Mouse (Mus musculus) right cerebral cortex, adult 2 months (tissue): Measurements from ENCODE around the gene Nkapl.
"Not testable (repeated sequence)": the region's sequence is repeated elsewhere in the genome, so short reads cannot be mapped to it uniquely, and the experiment has no call there.

Experiments used
- DNase-seq, 2 experiments: peaks; one replicate each; pipeline ENCODE4 v3.0.0; 2021 to 2022; ENCODE audit warnings: low spot score in 2 of 2

Nkapl gene

DNA sequence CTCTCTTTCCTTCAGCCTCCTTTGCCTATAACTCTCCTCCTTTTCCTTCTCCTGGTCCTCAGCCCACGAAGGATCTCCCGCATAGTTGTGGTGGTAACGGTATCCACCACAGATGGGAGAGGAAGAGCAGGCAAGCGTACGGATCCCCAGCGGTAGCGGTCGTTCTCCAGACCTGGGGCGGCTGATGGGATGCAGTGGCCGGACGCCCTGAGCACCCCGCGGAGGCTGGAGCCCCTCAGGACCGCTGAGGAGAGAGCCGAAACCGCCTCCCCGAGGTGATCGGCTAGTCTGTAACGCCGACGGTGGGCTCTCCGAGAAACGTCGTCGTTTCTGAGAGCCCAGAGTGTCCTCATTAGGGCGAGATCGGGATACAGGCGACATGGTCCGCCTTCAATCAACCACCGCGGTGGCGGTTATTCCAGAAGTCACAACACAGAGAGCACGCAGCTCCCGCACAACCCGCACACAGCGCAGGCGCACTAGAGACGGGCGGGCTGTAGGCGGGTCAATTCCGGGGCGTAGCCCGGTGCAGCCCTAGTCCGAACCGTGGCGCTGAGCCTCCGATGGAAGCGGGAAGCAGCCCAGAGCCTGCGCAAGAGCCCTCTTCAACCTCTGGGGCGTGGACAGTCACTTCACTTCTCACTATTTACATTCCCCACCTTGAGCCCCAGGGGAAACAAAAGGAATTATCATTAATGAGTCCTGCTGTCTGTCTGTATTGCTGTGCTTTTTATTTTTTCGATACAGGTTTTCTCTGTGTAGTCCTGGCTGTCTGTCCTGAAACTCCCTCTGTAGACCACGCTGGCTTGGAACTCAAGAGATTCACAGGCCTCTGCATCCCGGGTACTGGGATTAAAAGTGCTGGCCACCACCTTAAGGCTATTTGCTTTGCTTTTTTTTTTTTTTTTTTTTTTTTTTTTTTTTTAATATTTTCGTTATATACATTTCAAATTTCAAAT lies at the start of gene Nkapl:
TSS of gene Nkapl (minus strand) at position 449 of the 959 bp plus-strand sequence.
- peak; percentile 73 to 75 for DNase-seq

DNA sequence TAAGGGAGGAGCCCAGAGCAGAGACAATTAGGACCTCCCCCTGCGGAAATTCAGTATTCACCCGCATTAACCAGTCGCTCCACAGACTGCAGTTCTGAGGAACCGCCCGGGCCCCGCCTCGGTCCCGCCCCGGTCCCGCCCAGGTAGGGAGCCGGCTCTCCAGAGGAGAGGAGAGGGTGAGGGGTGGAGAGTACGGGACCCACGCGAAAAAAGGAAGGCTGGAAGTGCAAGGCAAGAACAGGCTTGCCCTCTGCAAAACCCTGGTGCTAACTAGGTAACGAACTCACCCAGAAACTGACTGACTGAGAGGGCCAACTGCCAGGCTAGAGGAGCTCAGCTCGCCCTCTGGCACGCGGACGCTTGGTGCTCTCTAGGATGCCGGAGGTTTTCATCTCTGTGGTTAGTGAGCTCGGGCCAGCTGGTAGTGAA lies 37.9 kb upstream of the Nkapl start:
- peak; percentile 78 for DNase-seq

DNA sequence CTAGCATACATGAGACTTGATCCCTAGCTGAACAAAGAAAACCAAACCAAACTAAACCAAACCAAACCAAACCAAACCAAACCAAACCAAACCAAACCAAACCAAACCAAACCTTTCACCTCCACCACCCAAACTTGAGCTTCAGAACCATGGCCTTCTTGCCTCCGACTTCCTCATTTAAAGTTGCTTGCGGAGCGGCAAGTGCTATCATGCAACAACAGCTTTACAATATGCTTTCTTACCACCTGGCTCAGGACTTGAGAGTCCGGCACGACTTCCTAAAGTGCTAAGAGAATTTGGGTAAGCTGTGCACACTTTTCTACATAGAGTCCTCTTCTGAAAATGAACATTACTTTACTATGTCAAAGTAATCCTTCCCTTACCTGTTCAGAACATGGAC lies 34.0 kb upstream of the Nkapl start:
- DNase-seq, result no peak

DNA sequence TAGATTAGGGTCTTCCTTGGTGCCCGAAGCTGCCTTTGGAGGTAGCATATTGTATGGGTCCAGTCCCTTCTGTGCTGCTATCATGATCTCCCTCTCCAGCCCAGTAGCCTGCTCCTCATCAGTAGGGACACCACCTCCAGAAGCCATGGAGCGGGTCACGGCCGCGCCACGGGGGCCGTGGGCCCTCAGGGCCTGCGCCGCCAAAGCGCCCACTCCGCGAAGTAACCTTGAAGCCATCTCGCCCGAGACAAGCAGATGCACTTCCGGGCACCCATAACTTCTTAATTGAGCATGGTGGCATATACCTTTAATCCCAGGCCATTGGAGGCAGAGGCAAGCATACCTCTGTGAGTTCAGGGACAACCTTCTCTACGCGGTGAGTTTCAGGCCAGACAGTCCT lies 32.9 kb upstream of the Nkapl start, which contains the start of gene Gm11273:
TSS of gene Gm11273 (minus strand) at position 237 of the 400 bp plus-strand sequence.
- DNase-seq, result not testable (repeated sequence)

DNA sequence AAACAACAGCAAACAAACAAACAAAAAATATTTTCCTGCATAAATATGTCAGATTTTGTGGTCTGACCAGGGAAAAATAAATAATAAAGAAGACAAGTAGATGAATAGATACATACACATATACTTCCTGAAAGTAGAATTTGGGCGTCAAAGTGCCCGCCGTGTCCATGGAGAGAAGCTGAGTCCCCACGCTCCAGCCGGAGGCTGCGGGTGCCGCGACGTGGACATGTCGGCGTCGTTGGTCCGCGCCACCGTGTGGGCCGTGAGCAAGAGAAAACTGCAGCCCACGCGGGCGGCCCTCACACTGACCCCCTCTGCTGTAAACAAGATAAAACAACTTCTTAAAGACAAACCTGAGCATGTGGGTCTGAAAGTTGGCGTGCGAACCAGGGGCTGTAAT lies 26.8 kb upstream of the Nkapl start, which contains the start of gene AK157302:
TSS of gene AK157302 (plus strand) at position 144 of the 400 bp plus-strand sequence.
- DNase-seq, result no peak

DNA sequence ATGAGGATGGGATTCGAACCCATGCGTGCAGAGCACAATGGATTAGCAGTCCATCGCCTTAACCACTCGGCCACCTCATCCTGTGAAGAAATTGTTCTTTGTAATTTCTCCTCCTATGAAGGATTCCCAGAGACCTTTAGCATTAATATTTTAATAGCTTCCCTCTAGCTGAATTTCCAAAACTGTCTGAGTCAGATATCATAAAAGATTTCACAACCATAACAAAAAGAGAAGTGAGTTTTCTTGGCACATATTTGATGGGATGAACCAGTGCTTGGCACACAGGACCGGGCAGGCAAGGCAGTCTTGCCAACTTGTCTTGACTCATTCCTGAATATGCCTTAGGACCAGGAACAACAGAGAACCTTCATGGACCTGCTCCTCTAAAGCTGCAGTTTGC lies 24.5 kb upstream of the Nkapl start:
- no peak for DNase-seq

DNA sequence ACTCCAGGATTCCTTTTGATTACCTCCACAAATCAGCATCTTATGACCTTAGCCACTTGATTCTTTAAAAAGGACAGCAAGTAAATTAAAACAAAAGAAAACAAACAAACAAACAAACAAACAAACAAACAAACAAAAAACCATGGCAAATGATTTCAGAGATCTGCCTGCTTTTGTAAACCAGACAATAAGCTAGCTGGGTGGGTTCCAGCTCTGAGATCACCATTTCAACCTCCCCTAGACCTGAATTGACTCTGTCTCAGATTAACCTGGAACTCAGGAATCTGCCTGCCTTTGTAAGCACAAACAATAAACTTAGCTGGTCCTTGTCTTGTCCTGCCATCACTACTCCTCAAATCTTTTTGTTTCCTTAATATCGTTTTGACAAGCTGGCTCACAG lies 18.6 kb upstream of the Nkapl start:
- no peak for DNase-seq

DNA sequence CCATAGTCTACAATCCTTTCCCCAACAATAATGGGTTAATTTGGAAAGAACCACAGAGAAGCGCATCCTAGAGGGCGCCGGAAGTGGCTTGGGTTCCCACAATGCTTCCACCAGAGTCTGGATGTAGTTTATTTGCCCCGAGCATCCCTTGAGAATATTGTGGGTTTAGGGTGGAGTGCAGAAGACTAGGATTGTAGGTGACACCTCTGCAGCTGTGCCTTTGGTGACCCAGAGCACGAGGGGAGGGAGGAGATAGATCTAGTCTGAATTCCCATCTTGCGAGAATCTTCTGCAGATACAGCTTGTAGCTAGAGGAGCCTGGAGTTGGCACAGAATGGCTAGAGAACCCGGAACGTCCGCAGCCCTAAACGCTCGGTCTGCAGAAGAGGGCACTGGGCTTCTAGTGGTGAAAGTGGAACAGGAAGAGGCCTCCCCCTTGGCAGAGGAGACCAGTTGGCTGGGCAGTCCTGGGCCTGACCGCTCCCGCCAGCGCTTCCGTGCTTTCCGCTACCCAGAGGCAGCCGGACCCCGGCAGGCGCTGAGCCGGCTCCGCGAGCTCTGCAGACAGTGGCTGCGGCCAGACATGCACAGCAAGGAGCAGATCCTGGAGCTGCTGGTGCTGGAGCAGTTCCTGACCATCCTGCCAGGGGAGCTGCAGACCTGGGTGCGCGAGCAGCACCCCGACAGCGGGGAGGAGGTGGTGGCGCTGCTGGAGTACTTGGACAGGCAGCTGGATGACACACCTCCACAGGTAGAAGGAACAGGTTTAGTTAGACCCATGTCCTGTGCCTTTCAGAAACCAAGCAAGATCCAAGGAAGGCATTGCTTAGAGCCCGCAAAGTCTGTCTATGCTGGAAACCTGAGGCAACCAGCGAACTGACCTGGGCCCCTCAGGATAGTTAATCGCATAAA lies 10.7 kb upstream of the Nkapl start, which contains the start of the genes Zkscan4 and Gm10065:
TSS of gene Zkscan4 (plus strand) at position 149 of the 912 bp plus-strand sequence.
TSS of gene Gm10065 (minus strand) at position 683 of the 912 bp plus-strand sequence.
- peak; percentile 82 to 85 for DNase-seq

DNA sequence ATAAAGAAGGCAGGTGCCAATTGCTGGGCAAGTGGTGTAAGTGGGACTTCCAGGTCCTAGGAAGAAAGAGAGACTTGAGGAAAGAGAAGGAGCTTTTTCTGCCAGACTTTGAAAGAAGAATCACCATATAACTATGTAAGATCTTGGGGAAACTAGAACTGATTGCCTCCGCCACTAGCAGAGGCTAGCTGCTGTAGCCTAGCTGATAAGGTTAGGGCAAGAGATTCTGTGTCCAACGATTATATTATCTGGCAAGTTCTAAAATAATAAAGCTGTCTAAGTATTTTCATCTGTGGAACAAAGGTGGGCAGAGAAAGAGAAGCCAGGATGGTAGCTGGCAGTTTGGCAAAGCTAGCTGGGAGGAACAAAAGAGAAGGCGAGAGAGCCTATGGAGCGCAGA lies 4.1 kb upstream of the Nkapl start:
- DNase-seq, result no peak

DNA sequence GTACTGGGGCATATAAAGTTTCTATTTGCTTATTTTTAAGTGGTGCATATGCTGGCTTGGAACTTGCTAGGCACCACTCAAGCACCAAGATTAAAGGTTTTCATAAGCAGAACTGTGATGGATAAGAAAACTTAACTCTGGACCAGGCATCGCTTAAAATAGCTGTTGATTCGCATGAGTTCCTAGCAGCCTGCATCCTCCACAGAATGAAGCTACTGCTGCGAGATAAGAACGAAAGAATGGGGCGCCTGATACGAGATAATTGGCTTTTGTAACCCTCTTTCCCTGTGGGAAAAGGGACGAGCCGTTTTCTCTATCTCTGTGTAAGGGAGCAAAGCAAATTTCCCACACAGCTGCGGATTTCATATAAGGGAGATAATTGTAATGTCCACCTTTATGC lies 788 bp upstream of the Nkapl start:
- no peak for DNase-seq

DNA sequence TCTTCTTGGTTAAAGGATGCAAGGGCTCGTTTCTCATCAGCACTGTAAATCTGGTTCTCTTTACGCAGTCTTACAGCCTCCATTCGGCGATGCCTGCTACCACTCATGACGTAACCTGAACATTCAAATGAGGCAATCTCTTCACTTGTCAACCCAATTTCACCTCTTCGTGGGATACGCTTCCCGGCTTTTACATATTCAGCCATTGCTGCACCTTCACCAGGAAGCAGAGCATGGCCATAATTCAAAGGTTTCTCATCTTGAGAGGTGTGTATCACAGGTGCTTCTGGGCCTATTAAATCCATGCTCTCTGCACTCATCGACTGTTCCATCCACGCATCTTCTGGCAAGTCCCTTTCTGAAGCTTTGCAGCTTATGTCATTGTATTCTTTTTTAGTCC lies 973 bp downstream of the Nkapl start:
- DNase-seq, result no peak

DNA sequence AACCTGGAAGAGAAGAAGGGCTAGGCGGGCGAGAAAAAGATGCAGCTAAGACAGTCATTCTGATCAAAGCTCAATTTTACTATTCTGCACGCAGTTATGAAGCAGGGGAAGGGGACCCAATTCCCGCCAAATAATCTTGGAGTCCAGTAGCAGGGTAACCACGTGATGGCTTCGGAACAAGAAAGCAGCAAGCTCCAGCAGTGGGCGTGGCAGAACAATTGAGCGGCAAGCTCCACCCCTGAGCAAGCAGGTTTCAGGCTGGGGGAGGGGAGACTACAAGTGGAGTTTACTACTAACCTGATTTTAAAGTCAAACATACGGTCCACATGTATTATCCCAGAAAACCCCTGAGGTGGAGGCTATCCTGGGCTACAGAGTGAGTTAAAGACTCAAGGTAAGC lies 5.8 kb downstream of the Nkapl start:
- not testable (repeated sequence) for DNase-seq

DNA sequence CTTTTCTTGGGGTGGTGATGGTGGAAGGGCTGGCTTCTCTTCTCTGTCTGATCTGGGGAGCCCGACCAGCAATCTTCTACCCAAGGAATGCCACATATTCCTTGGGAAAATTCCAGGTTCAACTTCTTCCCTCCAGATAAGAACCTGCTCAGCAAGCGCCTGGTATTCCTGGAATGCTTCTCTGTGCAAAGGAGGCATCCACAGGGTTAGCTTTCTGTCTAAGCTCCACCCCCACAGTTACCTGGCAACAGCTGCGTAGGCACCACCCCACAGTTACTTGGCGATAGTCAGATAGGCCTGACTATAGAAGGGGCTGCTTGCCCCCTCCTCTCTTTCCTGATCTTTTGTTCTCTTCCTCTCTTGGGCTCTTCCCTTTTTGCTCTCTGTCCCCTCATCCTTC lies 12.0 kb downstream of the Nkapl start:
- DNase-seq, result no peak

DNA sequence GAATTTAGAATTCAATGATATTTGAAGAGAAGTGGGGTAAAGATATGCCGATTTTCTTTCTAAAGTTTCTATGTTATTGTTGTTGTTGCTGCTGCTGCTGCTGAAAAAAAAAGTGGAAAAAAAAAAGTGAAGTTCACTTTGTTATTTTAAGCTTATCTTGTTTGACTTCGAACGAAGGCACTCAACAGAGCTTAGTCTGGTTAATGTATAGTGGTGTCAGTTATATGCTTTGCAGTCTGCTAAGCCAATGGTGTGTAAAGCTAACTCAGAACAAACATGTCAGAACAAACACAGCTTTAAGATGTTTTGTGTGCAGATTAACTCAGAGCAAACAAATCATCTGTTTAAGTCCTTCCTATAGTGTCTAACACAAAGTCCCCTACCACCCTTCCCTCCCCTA lies 14.2 kb downstream of the Nkapl start:
- no peak for DNase-seq

DNA sequence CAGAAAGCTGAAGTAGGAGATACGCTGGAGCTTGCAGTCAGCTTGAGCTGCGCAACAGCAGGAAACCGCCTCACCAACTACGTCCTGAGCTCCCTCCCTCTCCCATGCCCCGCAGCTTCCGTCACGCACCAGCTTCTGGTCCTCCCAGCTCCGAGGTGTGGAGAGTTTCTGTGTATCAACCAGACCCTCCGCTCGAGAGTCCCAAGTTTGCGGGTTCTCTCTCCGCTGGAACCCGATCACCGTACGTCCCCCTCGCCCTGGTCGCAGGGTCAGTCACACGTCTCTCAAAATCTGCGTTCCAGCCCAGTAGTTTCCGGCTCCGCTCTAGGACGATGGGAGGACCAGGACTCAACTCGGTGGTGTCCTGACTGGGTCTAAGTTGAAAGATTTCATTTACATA lies 14.9 kb downstream of the Nkapl start, which contains the start of gene Zscan26:
TSS of gene Zscan26 (minus strand) at position 282 of the 400 bp plus-strand sequence.
- peak; percentile 88 to 91 for DNase-seq

DNA sequence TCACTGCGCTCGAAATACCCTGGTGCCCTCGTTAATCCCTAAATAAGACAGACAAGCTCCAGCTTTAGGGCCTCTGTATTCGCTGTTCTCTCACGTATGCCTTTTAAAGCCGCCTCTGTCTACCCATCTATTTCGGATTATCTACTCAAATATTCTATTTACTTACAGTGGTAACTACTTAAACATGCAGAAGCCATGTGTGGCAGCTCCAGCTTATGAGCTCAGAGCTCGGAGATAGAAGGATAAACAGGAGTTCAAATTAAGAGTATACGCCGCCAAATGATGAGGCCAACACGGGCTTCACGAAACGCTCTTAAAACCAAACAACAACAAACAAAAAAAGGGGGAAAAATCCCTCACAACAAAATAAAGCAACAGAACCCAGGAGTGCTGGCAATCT lies 15.3 kb downstream of the Nkapl start:
- DNase-seq, result peak in 1 of 2 experiments; percentile 10

DNA sequence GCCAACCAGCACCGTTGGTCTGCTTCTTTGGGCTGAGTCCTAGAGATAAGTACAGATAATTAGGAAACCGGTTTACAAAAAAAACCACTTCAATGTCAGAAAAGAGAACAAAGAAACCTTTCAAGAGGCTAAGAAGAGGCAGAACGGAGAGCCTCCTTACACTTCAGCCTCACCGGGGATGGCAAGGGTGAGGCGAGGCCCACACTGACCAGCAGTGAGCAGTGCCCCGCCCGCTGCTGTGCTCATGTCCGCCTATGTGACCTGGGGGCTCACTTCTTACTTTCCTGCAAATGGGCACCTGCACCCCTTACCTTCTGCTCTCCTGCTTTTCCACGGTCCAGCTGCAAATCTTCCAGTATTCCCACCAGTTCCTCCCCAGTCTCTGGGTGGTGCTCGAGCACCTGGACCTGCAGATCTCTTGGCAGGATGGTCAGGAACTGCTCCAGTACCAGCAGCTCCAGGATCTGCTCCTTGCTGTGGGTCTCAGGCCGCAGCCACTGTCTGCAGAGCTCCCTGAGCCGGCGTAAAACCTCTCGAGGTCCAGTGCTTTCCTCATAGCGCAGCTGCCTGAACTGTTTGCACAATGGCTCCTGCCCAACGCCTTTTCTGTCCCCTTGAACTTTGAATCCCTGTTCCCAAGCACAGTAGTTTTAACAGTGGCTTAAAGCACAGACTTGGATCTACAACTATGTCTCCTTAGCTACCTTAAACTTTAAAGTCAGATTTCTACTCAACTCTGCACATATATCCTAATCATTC lies 20.3 kb downstream of the Nkapl start:
- no peak for DNase-seq

DNA sequence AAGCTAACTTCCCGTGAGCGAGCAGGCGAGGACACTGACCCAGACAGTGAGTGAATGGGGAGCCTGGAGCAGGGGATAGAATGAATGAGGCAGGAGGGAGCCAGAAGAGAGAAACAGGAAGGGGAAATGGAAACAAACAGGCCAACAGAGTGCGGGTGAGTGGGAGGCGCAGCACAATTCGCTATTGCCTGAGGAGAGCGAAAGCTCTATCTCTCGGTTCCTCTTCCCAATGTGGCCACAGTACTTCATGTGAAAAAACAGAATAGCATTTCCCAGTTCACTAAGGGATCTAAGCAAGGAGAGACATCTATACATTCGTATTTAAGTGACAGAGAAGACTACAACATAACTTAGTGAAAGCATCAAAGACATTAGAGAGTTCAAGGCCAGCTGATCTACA lies 21.5 kb downstream of the Nkapl start:
- DNase-seq, result no peak

DNA sequence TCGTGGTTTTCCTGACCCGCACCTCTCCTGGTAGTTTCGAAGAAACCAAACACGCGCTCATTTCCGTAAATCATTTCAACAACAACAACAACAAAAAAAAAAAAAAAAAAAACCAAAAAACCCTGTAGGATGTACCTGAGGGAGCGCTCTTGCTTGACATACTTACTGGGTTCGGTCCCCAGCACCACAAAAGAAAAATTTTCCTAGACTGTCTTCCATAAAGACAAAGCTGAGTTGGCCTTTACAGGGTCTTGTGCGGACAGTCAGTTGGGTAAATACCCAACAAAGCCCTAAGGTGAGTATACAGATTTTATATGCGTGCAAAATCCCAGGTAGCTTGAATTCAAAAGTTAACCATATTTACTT lies 27.1 kb downstream of the Nkapl start:
- DNase-seq, result no peak

DNA sequence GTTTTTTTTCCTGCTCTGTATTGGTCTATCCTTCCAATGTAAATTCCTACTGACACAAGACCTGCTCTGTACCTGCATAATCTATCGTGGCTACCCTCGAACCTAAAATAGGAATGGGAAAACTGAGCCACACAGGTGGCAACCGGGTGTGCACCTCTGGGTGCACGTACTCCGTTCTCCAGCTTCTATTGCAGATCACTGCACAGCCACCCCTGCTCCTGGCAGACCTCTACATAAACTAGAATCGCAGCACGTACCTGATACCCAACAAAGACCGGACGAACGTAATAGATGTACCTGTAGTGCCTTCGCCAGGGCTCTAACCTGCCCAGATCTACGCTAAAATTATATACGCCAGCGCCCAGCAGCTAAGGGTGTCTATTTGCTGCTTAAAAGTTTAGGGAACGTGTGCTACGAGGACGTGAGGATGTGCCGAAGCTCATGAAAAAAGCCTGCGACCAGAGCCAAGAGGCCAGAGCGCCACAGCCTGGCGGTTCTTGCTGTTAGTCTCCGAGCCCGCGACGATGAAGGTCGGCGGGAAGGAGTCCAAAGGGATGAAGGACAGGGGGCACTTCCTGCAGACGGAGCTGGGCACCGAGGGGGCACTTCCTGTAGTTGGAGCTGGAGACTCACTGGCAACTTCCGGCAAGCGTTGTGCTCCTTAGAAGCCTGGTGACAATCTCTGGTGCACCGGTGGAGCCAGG lies 27.7 kb downstream of the Nkapl start, which contains the start of gene Pgbd1:
TSS of gene Pgbd1 (minus strand) at position 556 of the 704 bp plus-strand sequence.
- peak; percentile 66 to 72 for DNase-seq
